Mouse (Mus musculus) testis, adult 2 months (tissue): ENCODE data around the gene Tbx10. TPM values are rescaled to one million over a fixed set of nuclear protein-coding genes. Genes with fewer than 3 reads are reported as not detected.

ENCODE experiments used
- H3K27ac ChIP-seq: fragments of 200-500 bp; 2 replicates; pipeline ENCODE4 v1.5.1; 2012; ENCODE audit warnings: low read depth, low read length; ENCODE audit not compliant: control insufficient read depth, insufficient read depth
- H3K27me3 ChIP-seq: fragments of 200-500 bp; 2 replicates; pipeline ENCODE4 v1.6.1; 2012; ENCODE audit warnings: mild to moderate bottlenecking, low read length, moderate library complexity; ENCODE audit not compliant: control insufficient read depth, insufficient read depth
- H3K36me3 ChIP-seq: fragments of 200-500 bp; 2 replicates; pipeline ENCODE4 v1.6.1; 2012; ENCODE audit warnings: mild to moderate bottlenecking, low read length; ENCODE audit not compliant: control insufficient read depth, insufficient read depth
- H3K4me1 ChIP-seq: fragments of 200-500 bp; 2 replicates; pipeline ENCODE4 v1.6.1; 2012; ENCODE audit warnings: low read length; ENCODE audit not compliant: control insufficient read depth, insufficient read depth
- H3K4me3 ChIP-seq: fragments of 200-500 bp; 2 replicates; pipeline ENCODE4 v1.5.1; 2012; ENCODE audit warnings: low read depth, mild to moderate bottlenecking, low read length, moderate library complexity, mixed read lengths; ENCODE audit not compliant: control insufficient read depth
- CTCF ChIP-seq: fragments of 200-500 bp; IDR thresholded peaks from 2 replicates; pipeline ENCODE4 v1.5.1; 2012; ENCODE audit warnings: low read depth, mild to moderate bottlenecking, inconsistent platforms, low read length, moderate library complexity; ENCODE audit not compliant: control insufficient read depth, insufficient read depth, insufficient replicate concordance
- POLR2A ChIP-seq: fragments of 200-500 bp; IDR thresholded peaks from 2 replicates; pipeline ENCODE4 v1.6.1; 2012; ENCODE audit warnings: low read depth, mild to moderate bottlenecking, inconsistent platforms, low read length, moderate library complexity; ENCODE audit not compliant: control insufficient read depth
- polyA plus RNA-seq: library from polyadenylated mRNA; depleted of rRNA; stranded (reverse); fragments of >200 nt; gene quantifications from 2 replicates; pipeline ENCODE4 v1.2.3, GENCODE M21; 2012

The Tbx10 gene
- polyA plus RNA-seq, 1 experiment, result 0.56 TPM

- Histone ChIP-seq H3K4me1 (peaks cover 2% of the 10 kb centered on the region; the same call in 1 of the 2 replicates), H3K36me3 (no peaks in the 10 kb centered on the region), H3K4me3 (no peak overlapping the region), H3K27ac (no peak overlapping the region), H3K27me3 (no peaks in the 10 kb centered on the region)
- TF ChIP-seq POLR2A (no peak), CTCF (no peak)
Observed at GRCm38 (mm10) chr19:3991966-3992365, 586 bp upstream of the Tbx10 start.

- Histone ChIP-seq H3K27me3 (no peaks in the 10 kb centered on the region), H3K27ac (no peak overlapping the region), H3K4me3 (no peak overlapping the region), H3K4me1 (peaks cover 10% of the 10 kb centered on the region), H3K36me3 (no peaks in the 10 kb centered on the region)
- no peak for TF ChIP-seq CTCF
- no peak for TF ChIP-seq POLR2A
Observed at GRCm38 (mm10) chr19:3994932-3995331, 2.4 kb downstream of the Tbx10 start.

GRCm38 (mm10) chr19:3995505-3995904, 3.0 kb downstream of the Tbx10 start:
- TF ChIP-seq CTCF, result no peak
- TF ChIP-seq POLR2A, result no peak
- Histone ChIP-seq H3K4me1 (peaks cover 15% of the 10 kb centered on the region), H3K36me3 (no peaks in the 10 kb centered on the region), H3K27ac (no peak overlapping the region), H3K27me3 (no peaks in the 10 kb centered on the region), H3K4me3 (no peak overlapping the region)

- H3K27ac ChIP-seq, result no peak overlapping the region
- peaks cover 18% of the 10 kb centered on the region for H3K4me1 ChIP-seq
- no peak for TF ChIP-seq POLR2A
- H3K27me3 ChIP-seq, result no peaks in the 10 kb centered on the region
- H3K36me3 ChIP-seq, result no peaks in the 10 kb centered on the region
- no peak overlapping the region for H3K4me3 ChIP-seq
Observed at GRCm38 (mm10) chr19:3996106-3996505, 3.6 kb downstream of the Tbx10 start.

GRCm38 (mm10) chr19:3996747-3997146, 4.2 kb downstream of the Tbx10 start:
- H3K36me3 ChIP-seq, result no peaks in the 10 kb centered on the region

GRCm38 (mm10) chr19:3997231-3997630, 4.7 kb downstream of the Tbx10 start:
- H3K36me3 ChIP-seq, result no peaks in the 10 kb centered on the region
- no peak for TF ChIP-seq CTCF
- TF ChIP-seq POLR2A, result no peak
- H3K4me1 ChIP-seq, result peaks cover 19% of the 10 kb centered on the region
- no peak overlapping the region for H3K27ac ChIP-seq
- H3K4me3 ChIP-seq, result no peak overlapping the region
- no peaks in the 10 kb centered on the region for H3K27me3 ChIP-seq

More at GRCm38 (mm10) chr19:3996747-3997146, 4.2 kb downstream of the Tbx10 start:
- H3K4me1 ChIP-seq, result peaks cover 19% of the 10 kb centered on the region
- H3K27ac ChIP-seq, result no peak overlapping the region
- no peaks in the 10 kb centered on the region for H3K27me3 ChIP-seq
- no peak for TF ChIP-seq POLR2A
- TF ChIP-seq CTCF, result no peak
- no peak overlapping the region for H3K4me3 ChIP-seq

GRCm38 (mm10) chr19:3998335-3998734, 5.8 kb downstream of the Tbx10 start:
- Histone ChIP-seq H3K4me1 (peaks cover 19% of the 10 kb centered on the region), H3K4me3 (no peak overlapping the region), H3K36me3 (no peaks in the 10 kb centered on the region), H3K27me3 (no peaks in the 10 kb centered on the region), H3K27ac (no peak overlapping the region)
- TF ChIP-seq CTCF (no peak), POLR2A (no peak)
